Mouse (Mus musculus): ENCODE measurements around the gene Gm13278.
"Not testable (repeated sequence)": the region's sequence is repeated elsewhere in the genome, so short reads cannot be mapped to it uniquely, and the experiment has no call there.

DNA sequence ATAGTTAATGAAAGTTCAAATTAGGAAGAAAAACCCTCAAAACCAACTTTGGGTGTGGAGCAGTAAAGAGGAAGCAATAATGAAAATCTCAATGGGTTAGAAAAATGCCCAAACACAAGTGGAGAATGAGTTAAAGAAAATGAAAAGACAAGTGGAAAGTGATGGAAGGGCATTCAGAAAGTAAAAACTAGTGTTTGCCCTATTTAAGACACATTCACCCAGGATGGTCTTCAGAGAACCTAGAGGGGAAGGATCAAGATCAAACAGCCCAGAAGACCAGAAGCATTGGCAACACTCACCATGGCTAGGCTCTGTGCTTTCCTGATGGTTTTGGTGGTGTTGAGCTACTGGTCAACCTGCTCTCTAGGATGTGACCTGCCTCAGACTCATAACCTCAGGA lies 35.8 kb downstream of the Gm13278 start, which contains the start of gene Ifna6:
- TF ChIP-seq POLR2A (IDR thresholded peaks at IDR 0.05; ENCODE audit: low read depth, low read length); CTCF (IDR thresholded peaks at IDR 0.05; ENCODE audit: borderline replicate concordance, insufficient read depth, low read length): not testable (repeated sequence)

Data from embryonic fibroblast, embryonic 13.5 days (primary cell).